Mouse (Mus musculus) gastrocnemius, postnatal 4 days (tissue): Measurements from ENCODE around the gene Usp42. TPM values are rescaled to one million over a fixed set of nuclear protein-coding genes. Genes with fewer than 3 reads are reported as not detected.

Experiments
- DNase-seq, 2 experiments: peaks; one replicate each; pipeline ENCODE4 v3.0.0; 2021 to 2022; ENCODE audit warnings: low spot score in 2 of 2, mixed read lengths in 2 of 2
- total RNA-seq, 2 experiments: library from RNA; stranded (reverse); gene quantifications; 2 replicates each; pipeline ENCODE4 v1.2.3; 2021

Usp42 gene
- total RNA-seq, 2 experiments from 2014 or later, result 11.9 to 13.1 TPM

DNA sequence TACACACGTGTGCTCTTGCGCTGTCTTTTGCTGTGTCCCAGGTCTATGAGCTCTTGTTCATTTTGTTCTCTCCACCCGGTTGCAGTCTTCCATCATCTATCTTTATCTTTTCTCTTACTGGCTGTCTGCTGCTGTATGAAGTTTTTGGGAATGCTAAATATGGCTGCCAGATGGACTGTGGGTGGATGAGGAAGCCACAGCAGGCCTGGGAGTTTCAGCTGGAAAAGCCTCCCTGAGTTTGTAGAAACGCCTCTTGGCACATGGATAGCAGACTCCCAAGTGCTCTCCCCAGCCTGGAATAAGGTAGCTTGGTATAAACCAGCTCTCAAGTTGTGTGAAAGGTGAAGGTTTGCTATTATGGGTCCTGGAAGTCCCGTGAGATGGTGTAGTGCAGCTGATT is 41.2 kb downstream of the Usp42 start:
- no peak for DNase-seq

GRCm38 (mm10) chr5:143690392-143690791 is 41.7 kb downstream of the Usp42 start:
- no peak for DNase-seq

GRCm38 (mm10) chr5:143687589-143687988 is 44.5 kb downstream of the Usp42 start:
- no peak for DNase-seq

GRCm38 (mm10) chr5:143686456-143686855 is 45.6 kb downstream of the Usp42 start:
- no peak for DNase-seq

- no peak for DNase-seq
These were observed 47.1 kb downstream of the Usp42 start for GRCm38 (mm10) chr5:143684911-143685390.

- DNase-seq, result no peak
These were observed 48.4 kb downstream of the Usp42 start for GRCm38 (mm10) chr5:143683696-143684095.

GRCm38 (mm10) chr5:143679654-143680053 is 52.4 kb downstream of the Usp42 start:
- no peak for DNase-seq

DNA sequence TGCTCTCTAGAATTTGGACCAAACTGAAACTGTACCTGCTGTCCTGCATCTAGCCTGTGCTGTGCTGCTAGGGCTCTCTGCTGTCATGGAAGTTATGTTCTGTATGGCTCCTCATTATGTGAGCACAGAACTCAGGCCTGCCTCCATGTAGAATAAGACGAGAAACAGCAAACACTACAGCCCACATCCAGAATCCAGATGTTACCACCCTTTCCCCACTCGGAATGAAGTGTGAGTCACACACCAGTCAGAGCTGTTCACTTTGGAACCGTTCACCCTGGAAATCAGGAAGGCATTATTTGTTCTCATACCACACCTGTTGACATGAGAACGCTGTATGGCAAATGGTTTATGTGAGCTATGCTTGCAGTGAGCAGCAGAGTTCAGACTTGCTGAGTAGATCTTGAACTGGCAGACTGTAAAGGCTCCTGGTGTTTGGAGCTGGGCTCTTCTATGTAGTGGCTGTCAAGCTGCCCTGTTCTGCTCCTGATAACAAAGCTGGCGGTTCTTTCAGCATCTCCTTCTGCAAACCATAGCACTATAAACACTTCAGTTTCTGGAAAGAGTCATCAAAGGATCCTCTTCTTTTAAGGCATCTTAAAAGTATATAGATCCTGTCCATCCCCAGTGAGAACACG is 53.3 kb downstream of the Usp42 start:
- DNase-seq, result no peak

DNA sequence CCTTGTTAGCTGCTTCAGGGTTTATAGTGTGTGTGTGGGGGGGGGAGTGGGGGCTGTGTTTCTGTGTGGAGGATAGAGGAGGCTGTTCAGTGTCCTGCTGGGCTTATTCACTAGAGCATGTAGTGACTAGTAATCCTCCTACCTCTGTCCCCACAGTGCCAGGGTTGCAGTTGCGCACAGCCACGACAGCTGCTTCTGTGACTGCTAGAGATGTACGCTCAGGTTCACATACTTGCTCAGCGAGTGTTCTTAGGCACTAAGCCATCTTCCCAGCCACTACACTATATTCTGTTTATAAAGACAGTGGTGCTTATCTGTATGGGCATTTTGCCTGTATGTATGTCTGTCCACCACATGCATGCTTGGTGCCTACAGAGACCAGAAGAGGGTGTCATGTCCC is 54.7 kb downstream of the Usp42 start:
- no peak for DNase-seq

DNA sequence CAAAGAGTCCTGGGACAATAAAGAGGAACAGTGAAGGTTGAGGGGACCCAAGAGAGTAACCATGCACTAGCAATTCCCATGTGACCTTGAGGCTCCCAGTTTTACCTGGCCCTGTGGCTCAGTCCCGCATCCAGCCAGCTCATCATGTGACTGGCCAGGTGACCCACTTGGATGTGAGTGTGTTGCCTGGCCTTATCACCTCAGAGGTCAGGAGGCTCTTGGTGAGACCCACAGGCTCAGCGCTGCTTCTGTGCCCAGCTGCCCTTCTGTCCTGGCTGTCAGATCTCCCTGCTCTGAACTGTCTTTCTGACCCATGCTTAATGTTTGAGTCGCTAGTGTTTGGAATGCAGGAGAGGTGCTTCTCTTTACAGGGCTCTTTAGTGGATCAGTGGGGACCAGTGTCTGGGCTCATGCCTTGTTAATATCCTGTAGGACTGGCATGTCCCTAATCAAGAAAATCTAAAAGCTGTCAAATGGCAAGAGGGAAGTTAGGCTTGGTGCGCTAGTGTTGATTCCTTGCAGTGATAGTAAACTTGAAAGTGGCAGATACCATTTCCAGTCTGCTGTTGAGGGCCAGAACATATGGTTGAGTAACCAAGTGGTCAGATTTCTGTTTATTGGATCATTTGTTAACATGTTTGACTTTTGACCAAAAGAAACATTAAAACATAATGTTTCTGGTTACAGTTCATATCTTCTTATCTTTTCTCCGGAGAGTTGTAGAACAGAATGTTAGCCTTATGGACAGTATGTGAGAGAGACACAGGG is 55.7 kb downstream of the Usp42 start:
- DNase-seq, result no peak

DNA sequence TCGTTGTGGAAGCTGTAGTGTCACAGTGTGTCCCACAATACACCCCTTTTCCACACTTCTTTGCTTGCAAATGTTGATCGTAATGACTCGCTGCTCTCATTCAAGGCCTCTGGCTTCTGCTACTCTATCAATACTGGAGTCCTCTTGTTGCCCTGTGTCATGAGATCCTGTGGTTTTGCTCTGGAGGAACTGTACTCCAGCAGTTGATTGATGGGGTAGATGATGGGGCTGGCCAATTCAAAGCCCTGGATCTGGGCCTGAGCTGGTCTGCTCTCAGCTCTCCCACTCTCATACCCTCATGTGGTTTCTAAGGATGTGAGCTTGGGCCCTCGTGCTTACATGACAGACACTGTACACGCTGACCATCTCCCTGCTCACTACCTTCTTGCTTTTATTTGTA is 57.5 kb downstream of the Usp42 start:
- no peak for DNase-seq

DNA sequence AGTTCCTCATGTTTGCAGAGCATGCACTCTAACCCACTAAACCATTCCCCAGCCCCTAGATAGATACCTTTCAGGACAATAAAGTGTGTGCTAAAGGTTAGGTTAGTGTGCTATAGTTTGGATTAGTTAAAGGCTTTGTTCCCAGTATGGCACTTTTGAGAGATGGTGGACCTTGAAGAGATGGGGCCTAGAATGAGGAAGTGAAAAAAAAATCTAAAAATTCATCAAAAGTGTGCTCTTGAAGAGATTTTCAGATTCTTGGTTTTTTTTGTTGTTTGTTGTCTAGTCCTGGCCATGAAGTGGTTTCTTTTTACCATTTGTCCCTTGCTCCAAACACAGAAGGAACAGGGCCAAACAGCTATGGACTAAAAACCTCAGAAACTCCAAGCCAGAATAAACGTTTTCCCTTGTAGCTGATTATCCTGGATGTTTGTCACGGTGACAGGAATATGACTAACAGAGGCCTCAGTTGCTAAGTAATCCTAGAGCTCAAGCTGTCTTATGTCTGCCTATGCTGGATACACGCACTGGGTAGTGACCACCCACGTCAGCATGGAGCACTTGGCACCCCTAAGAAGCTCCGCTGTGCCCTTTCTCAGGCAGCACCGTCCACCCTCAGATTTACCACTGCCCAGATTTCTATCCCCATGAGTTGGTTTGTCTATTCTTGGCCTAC is 61.2 kb downstream of the Usp42 start:
- DNase-seq, result no peak

GRCm38 (mm10) chr5:143669839-143670238 is 62.2 kb downstream of the Usp42 start:
- DNase-seq, result no peak

DNA sequence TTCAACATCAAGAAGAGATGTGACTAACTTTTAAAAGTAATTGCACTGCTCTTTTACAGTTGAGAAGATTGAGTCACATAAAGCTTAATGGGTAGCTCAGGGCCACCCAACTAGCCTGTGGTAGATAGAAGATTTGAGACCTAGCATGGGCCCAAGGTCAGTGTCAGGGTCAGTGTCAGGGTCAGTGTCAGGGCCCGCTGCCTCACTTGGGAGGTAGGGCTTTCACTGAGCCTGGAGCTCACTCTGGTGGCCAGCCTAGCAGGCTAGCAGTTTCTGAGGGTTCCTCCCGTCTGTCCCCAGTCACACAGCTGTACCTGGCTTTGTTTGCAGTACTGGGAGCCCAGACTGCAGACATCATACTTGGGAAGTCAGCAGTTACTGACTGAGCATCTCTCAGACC is 62.7 kb downstream of the Usp42 start:
- DNase-seq, result no peak

DNA sequence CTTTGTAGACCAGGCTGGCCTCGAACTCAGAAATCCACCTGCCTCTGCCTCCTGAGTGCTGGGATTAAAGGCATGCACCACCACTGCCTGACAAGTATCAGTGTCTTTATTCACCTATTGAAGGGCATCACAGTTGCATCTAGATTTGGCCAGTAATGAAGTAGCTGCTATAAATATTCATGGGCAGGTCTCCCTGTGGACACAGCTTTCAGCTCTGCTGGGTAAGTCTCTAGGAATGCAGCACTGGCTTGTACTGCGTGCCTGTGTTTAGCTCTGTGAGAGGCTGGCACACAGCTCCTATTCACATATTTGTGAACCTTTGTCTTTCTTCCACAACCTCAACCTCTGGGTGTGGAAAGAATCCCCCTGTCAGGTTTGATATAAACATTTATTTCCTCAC is 63.2 kb downstream of the Usp42 start:
- no peak for DNase-seq

DNA sequence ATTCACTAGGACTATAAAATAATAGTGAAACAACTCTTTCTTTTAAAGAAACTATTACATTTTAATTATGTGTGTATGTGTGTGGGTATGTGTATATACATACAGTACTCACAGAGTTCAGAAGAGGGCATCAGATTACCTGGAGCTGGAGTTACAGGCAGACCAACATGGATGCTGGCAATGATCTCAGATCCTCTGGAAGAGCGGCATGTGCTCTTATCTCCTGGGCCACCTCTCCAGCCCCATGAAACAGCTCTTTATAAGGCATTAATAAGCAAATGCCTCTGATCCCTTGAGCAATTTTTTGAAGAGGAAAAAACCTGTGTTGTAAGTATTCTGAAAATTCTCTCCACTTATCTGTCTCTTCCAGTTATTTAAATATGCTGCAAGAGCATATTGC is 66.1 kb downstream of the Usp42 start:
- no peak for DNase-seq

GRCm38 (mm10) chr5:143665561-143665960 is 66.5 kb downstream of the Usp42 start:
- no peak for DNase-seq

GRCm38 (mm10) chr5:143663074-143663687 is 68.9 kb downstream of the Usp42 start:
- DNase-seq, result no peak
